Mouse (Mus musculus) brain, adult 10 weeks (tissue): ENCODE results near the gene Tsnax. TPM values are rescaled to one million over a fixed set of nuclear protein-coding genes. Genes with fewer than 3 reads are reported as not detected.

Experiments
- polyA plus RNA-seq: library from polyadenylated mRNA; stranded (reverse); fragments of 350-450 nt; fragmentation: Illumina TruSeq; extraction: RNeasy Lipid Tissue Mini Kit (QIAGEN cat#74804); gene quantifications from one replicate; pipeline ENCODE4 v1.2.3, GENCODE M21; 2015; ENCODE audit warnings: low read depth, low replicate concordance

Tsnax gene
- 185 TPM for polyA plus RNA-seq

DNA sequence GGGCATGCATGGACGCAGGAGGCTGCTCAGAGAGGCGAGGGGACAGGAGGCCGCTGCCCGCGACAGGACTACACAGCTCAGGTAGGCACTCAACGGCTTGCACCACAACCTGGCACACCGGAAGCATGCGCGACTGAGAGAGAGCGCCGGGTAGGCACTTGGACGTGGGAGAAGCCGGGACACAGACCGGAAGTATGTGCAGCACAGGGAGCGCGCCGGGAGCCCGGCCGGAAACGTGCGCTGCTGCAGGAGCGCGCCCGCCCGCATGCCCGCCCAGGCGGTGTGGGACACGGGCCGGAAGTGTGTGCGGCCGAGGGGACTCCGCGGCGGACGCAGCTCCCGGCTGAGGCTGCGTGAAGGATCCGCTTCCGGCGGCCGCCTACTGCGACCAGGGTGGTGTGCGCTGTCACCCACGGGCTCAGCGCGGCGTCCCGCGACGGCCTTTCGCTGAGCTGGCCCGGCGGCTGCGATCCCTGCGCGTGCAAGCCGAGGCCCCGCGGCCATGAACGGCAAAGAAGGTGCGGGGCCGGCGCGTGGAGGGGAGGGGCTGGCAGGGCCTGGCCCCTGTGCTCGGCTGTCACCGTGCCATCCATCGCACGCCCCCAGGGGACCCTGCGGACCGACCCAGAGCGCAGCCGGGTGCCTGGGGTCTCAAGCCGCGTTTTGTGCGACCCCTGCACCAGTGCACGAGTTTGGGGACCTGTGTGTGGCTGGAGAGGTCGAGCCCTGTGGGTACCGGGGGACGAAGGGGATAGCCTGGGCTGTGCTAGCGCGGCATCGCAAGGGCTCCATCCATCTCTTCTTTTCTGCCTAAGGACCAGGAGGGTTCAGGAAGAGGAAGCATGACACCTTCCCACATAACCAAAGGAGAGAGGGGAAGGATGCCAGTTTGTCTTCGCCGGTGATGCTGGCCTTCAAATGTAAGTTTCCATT, at the start of gene Tsnax:
TSS of gene Tsnax (plus strand) at position 303 of the 933 bp plus-strand sequence.

DNA sequence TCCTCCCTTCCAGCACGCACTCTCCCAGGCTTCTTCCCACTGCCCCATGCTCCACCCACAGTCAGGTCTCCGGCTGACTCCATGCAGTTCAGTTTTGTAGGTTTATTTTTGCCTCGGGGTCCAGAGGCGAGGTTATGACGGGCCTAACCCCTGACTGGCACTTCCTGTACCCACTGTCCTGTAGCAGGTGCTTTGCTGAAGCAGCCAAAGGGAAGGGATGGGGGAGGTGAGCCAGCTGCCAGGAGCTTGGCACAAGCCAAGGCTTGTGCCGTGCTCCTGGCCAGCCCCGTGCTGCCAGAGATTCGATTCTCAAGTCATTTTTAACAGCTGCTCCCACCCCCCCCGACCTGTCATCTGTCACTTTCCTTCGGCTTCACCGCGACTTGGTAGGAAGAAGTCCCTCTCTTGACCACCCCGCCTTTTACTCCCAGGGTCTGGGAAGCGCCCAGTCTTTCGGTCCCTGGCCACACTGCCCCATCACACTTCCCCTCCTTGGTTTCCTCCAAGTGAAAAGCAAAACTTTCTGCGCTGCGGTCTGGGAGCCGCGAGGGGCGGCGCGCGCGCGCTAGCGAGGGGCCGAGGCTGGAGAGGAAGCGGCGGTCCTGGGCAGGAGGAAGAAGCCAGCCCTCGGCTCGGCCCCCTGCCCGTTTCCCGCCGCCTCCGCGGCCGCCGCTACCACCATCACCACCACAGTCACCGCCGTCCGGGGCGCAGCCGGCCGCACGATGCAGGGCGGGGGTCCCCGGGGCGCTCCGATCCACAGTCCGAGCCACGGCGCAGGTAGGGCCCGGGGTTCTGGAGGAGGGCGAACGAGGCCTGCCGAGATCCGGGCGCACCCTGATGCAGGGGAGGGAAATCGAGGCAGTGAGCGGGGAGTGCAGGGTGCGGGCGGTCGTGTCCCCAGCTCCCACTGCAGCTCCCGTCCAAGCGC, 41.0 kb downstream of the Tsnax start, which contains the start of gene Disc1:
TSS of gene Disc1 (plus strand) at position 691 of the 931 bp plus-strand sequence.

Other genes with a start within 250 kb of the Tsnax start
- 1.5 TPM for gene Trim67, start 219.9 kb upstream of the Tsnax start, polyA plus RNA-seq
- 53.1 TPM for gene Gnpat, start 150.0 kb upstream of the Tsnax start, polyA plus RNA-seq
- 19.7 TPM for gene 2810004N23Rik, start 149.9 kb upstream of the Tsnax start, polyA plus RNA-seq
- gene Exoc8, start 115.3 kb upstream of the Tsnax start, polyA plus RNA-seq, result 14.2 TPM
- gene Sprtn, start 115.1 kb upstream of the Tsnax start, polyA plus RNA-seq, result 10.3 TPM
- gene Egln1, start 63.7 kb upstream of the Tsnax start, polyA plus RNA-seq, result 50.6 TPM
- gene Disc1, start 41.2 kb downstream of the Tsnax start, polyA plus RNA-seq, result 0.71 TPM